Mouse (Mus musculus) stomach, embryonic 16.5 days (tissue): ENCODE measurements around the gene Sh3bp4. TPM values are rescaled to one million over a fixed set of nuclear protein-coding genes. Genes with fewer than 3 reads are reported as not detected.

Source experiments
- ATAC-seq: fragments of 200-750 bp; cut with Nextera tagmentation; 2 replicates; pipeline ENCODE4 v1.8.0; 2017; ENCODE audit warnings: moderate number of reproducible peaks, moderate TSS enrichment; ENCODE audit not compliant: insufficient read depth, low FRiP score
- H3K27ac ChIP-seq: fragments of 300-500 bp; sonication (generic); 2 replicates; pipeline ENCODE4 v1.5.1; 2014; ENCODE audit warnings: low read length
- H3K27me3 ChIP-seq: fragments of 300-500 bp; sonication (generic); 2 replicates; pipeline ENCODE4 v1.6.1; 2014; ENCODE audit warnings: low read length, control low read depth, mixed read lengths; ENCODE audit not compliant: control insufficient read depth, insufficient read depth
- H3K36me3 ChIP-seq: fragments of 300-500 bp; sonication (generic); 2 replicates; pipeline ENCODE4 v1.6.1; 2014; ENCODE audit warnings: low read length; ENCODE audit not compliant: control insufficient read depth, insufficient read depth
- H3K4me1 ChIP-seq: fragments of 300-500 bp; sonication (generic); 2 replicates; pipeline ENCODE4 v1.6.1; 2014; ENCODE audit warnings: low read length, control low read depth, mixed read lengths; ENCODE audit not compliant: control insufficient read depth, insufficient read depth
- H3K4me2 ChIP-seq: fragments of 300-500 bp; sonication (generic); 2 replicates; pipeline ENCODE4 v1.6.1; 2014; ENCODE audit warnings: low read depth, low read length, mixed read lengths
- H3K4me3 ChIP-seq: fragments of 300-500 bp; sonication (generic); replicated peaks from 2 replicates; pipeline ENCODE4 v1.5.1; 2014; ENCODE audit warnings: mild to moderate bottlenecking, low read length
- H3K9ac ChIP-seq: fragments of 300-500 bp; sonication (generic); 2 replicates; pipeline ENCODE4 v1.6.1; 2014; ENCODE audit warnings: low read length
- H3K9me3 ChIP-seq: fragments of 300-500 bp; sonication (generic); replicated peaks from 2 replicates; pipeline ENCODE4 v1.6.1; 2016; ENCODE audit warnings: low read length, control low read depth; ENCODE audit not compliant: control insufficient read depth
- WGBS: fragments of 180-500 bp; shearing (Covaris S2); extraction: QIAGEN DNeasy Blood & Tissue Kit; methylation state at CpG from one replicate; pipeline ENCODE4 v1.1.7; 2014; 5-methylcytosine and 5-hydroxymethylcytosine counted together
- polyA plus RNA-seq: library from polyadenylated mRNA; unstranded; fragments of >200 nt; fragmentation: Nextera tagmentation; extraction: Ambion mirVana; gene quantifications from 2 replicates; pipeline ENCODE4 v1.2.1, GENCODE M21; 2015

Sh3bp4 gene
- polyA plus RNA-seq, 1 experiment from 2014 or later = 20.1 TPM

- Histone ChIP-seq H3K4me1 (peaks cover 41% of the 10 kb centered on the region), H3K4me3 (no peak overlapping the region), H3K9me3 (no peaks in the 10 kb centered on the region), H3K36me3 (no peaks in the 10 kb centered on the region), H3K27me3 (no peaks in the 10 kb centered on the region), H3K9ac (no peak overlapping the region), H3K27ac (0 out of 2 replicates have a peak overlapping the region, but pooled peaks have one; percentile 31), H3K4me2 (no peak overlapping the region)
- ATAC-seq = no peak
- 43% methylated on average over 6 of the region's 6 CpGs for WGBS
These were observed 4.5 kb downstream of the Sh3bp4 start for GRCm38 (mm10) chr1:89074678-89075077.

- H3K9ac ChIP-seq = no peak overlapping the region
- 0 out of 2 replicates have a peak overlapping the region, but pooled peaks have one; percentile 31 for H3K27ac ChIP-seq
- H3K9me3 ChIP-seq = no peaks in the 10 kb centered on the region
- no peaks in the 10 kb centered on the region for H3K27me3 ChIP-seq
- H3K4me2 ChIP-seq = no peak overlapping the region
- H3K4me3 ChIP-seq = no peak overlapping the region
- no peak for ATAC-seq
- peaks cover 41% of the 10 kb centered on the region for H3K4me1 ChIP-seq
- 52% methylated on average over 8 of the region's 8 CpGs for WGBS
- no peaks in the 10 kb centered on the region for H3K36me3 ChIP-seq
These were observed 4.9 kb downstream of the Sh3bp4 start for GRCm38 (mm10) chr1:89075120-89075519.

- no peak for ATAC-seq
- H3K9me3 ChIP-seq = no peaks in the 10 kb centered on the region
- no peak overlapping the region for H3K4me3 ChIP-seq
- WGBS = 89% methylated on average over 9 of the region's 9 CpGs
- no peak overlapping the region for H3K4me2 ChIP-seq
- H3K9ac ChIP-seq = no peak overlapping the region
- peaks cover 41% of the 10 kb centered on the region for H3K4me1 ChIP-seq
- H3K36me3 ChIP-seq = no peaks in the 10 kb centered on the region
- no peak overlapping the region for H3K27ac ChIP-seq
- H3K27me3 ChIP-seq = no peaks in the 10 kb centered on the region
These were observed 6.6 kb downstream of the Sh3bp4 start for GRCm38 (mm10) chr1:89076777-89077176.

- no peak overlapping the region for H3K27ac ChIP-seq
- peaks cover 37% of the 10 kb centered on the region for H3K4me1 ChIP-seq
- no peaks in the 10 kb centered on the region for H3K27me3 ChIP-seq
- 75% methylated on average over 2 of the region's 2 CpGs for WGBS
- no peak for ATAC-seq
- H3K4me2 ChIP-seq = no peak overlapping the region
- H3K9me3 ChIP-seq = no peaks in the 10 kb centered on the region
- H3K4me3 ChIP-seq = no peak overlapping the region
- H3K9ac ChIP-seq = no peak overlapping the region
- H3K36me3 ChIP-seq = no peaks in the 10 kb centered on the region
These were observed 8.0 kb downstream of the Sh3bp4 start for GRCm38 (mm10) chr1:89078240-89078639.

GRCm38 (mm10) chr1:89078730-89079129 lies 8.5 kb downstream of the Sh3bp4 start:
- H3K27ac ChIP-seq = no peak overlapping the region
- H3K36me3 ChIP-seq = no peaks in the 10 kb centered on the region
- H3K9me3 ChIP-seq = no peaks in the 10 kb centered on the region
- H3K9ac ChIP-seq = no peak overlapping the region
- no peak overlapping the region for H3K4me2 ChIP-seq
- H3K27me3 ChIP-seq = no peaks in the 10 kb centered on the region
- WGBS = 58% methylated on average over 9 of the region's 9 CpGs
- H3K4me1 ChIP-seq = peaks cover 34% of the 10 kb centered on the region
- no peak for ATAC-seq
- no peak overlapping the region for H3K4me3 ChIP-seq

GRCm38 (mm10) chr1:89079239-89079638 lies 9.0 kb downstream of the Sh3bp4 start:
- no peak overlapping the region for H3K4me2 ChIP-seq
- H3K36me3 ChIP-seq = no peaks in the 10 kb centered on the region
- no peak overlapping the region for H3K27ac ChIP-seq
- WGBS = 64% methylated on average over 2 of the region's 2 CpGs
- peaks cover 32% of the 10 kb centered on the region for H3K4me1 ChIP-seq
- no peak overlapping the region for H3K9ac ChIP-seq
- H3K9me3 ChIP-seq = no peaks in the 10 kb centered on the region
- H3K4me3 ChIP-seq = no peak overlapping the region
- H3K27me3 ChIP-seq = no peaks in the 10 kb centered on the region
- no peak for ATAC-seq

- Histone ChIP-seq H3K36me3 (no peaks in the 10 kb centered on the region), H3K27me3 (no peaks in the 10 kb centered on the region), H3K4me2 (no peak overlapping the region), H3K9me3 (no peaks in the 10 kb centered on the region), H3K9ac (no peak overlapping the region), H3K4me3 (no peak overlapping the region), H3K27ac (no peak overlapping the region), H3K4me1 (peaks cover 23% of the 10 kb centered on the region)
- ATAC-seq = no peak
- 71% methylated on average over 8 of the region's 8 CpGs for WGBS
These were observed 10.2 kb downstream of the Sh3bp4 start for GRCm38 (mm10) chr1:89080371-89080770.

- 61% methylated on average over 5 of the region's 5 CpGs for WGBS
- H3K27ac ChIP-seq = no peak overlapping the region
These were observed 10.6 kb downstream of the Sh3bp4 start for GRCm38 (mm10) chr1:89080795-89081194.

GRCm38 (mm10) chr1:89081371-89081770 lies 11.2 kb downstream of the Sh3bp4 start:
- no peak for ATAC-seq
- H3K4me1 ChIP-seq = peaks cover 23% of the 10 kb centered on the region
- WGBS = 83% methylated on average over 4 of the region's 4 CpGs
- H3K36me3 ChIP-seq = no peaks in the 10 kb centered on the region
- H3K4me2 ChIP-seq = no peak overlapping the region
- no peak overlapping the region for H3K27ac ChIP-seq
- no peaks in the 10 kb centered on the region for H3K27me3 ChIP-seq
- no peak overlapping the region for H3K9ac ChIP-seq
- no peak overlapping the region for H3K4me3 ChIP-seq
- H3K9me3 ChIP-seq = no peaks in the 10 kb centered on the region

More at GRCm38 (mm10) chr1:89080795-89081194, 10.6 kb downstream of the Sh3bp4 start:
- peaks cover 23% of the 10 kb centered on the region for H3K4me1 ChIP-seq
- no peaks in the 10 kb centered on the region for H3K9me3 ChIP-seq
- H3K4me2 ChIP-seq = no peak overlapping the region
- no peak for ATAC-seq
- no peaks in the 10 kb centered on the region for H3K27me3 ChIP-seq
- H3K36me3 ChIP-seq = no peaks in the 10 kb centered on the region
- no peak overlapping the region for H3K9ac ChIP-seq
- no peak overlapping the region for H3K4me3 ChIP-seq
